Mouse (Mus musculus) myocyte (in vitro differentiated cells): ENCODE measurements around the gene Map3k20.

Experiments
- CEBPB ChIP-seq: IDR thresholded peaks from 2 replicates; pipeline ENCODE4 v1.6.1; 2011; ENCODE audit warnings: mild to moderate bottlenecking, moderate library complexity; ENCODE audit not compliant: poor library complexity, insufficient read depth, severe bottlenecking
- MAX ChIP-seq: IDR thresholded peaks from one replicate; pipeline ENCODE4 v1.6.1; 2011; ENCODE audit warnings: low read depth, mild to moderate bottlenecking, control low read depth
- POLR2A ChIP-seq: IDR thresholded peaks from one replicate; pipeline ENCODE4 v1.6.1; 2011; ENCODE audit warnings: low read depth, mild to moderate bottlenecking, control low read depth, moderate library complexity; ENCODE audit not compliant: insufficient read length
- POLR2AphosphoS2 ChIP-seq: IDR thresholded peaks from one replicate; pipeline ENCODE4 v1.6.1; 2011; ENCODE audit warnings: low read depth, control low read depth; ENCODE audit not compliant: insufficient read length
- USF1 ChIP-seq: IDR thresholded peaks from one replicate; pipeline ENCODE4 v1.6.1; 2011; ENCODE audit warnings: low read depth, mild to moderate bottlenecking, control low read depth, moderate library complexity

- TF ChIP-seq USF1 (peak; percentile 56), MAX (no peak), POLR2AphosphoS2 (no peak), POLR2A (no peak), CEBPB (no peak)
These were observed 161.2 kb downstream of the Map3k20 start for GRCm38 (mm10) chr2:72446615-72447014.
